Mouse (Mus musculus) heart, adult 2 months (tissue): ENCODE data around the gene Fam160b1.

ENCODE experiments used
- CTCF ChIP-seq: fragments of 200-600 bp; IDR thresholded peaks from 2 replicates; pipeline ENCODE4 v1.8.1; 2022; ENCODE audit warnings: antibody characterized with exemption, mild to moderate bottlenecking, moderate library complexity
- EP300 ChIP-seq: fragments of 200-500 bp; IDR thresholded peaks from 2 replicates; pipeline ENCODE4 v1.6.1; 2011; ENCODE audit warnings: low read depth, low read length, control low read depth; ENCODE audit not compliant: insufficient read depth
- POLR2A ChIP-seq: fragments of 200-500 bp; IDR thresholded peaks from 2 replicates; pipeline ENCODE4 v1.6.1; 2011; ENCODE audit warnings: mild to moderate bottlenecking, low read depth, low read length, control low read depth; ENCODE audit not compliant: insufficient read depth

DNA sequence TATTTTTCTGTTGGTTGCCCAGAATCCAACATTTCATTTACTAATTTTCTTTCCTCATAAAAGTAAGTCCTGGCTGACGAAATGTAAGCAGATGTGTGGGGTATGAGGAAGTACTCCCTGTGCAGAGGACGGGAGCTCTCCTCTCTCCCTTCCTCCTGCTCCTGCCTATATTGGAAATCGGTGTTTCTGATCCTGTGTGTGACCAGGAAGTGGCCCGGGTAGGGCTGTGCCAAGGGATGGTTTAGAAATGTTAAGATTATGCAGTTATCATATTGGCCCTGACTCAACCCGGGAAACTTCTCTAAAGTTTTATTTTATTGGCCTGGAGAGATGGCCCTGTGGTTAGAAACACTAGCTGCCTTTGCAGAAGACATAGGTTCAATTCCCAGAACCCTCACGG lies 5.8 kb upstream of the Fam160b1 start:
- TF ChIP-seq POLR2A: no peak
- no peak for TF ChIP-seq CTCF
- TF ChIP-seq EP300: no peak
